Comparison of ENCODE assay signal across 8 mouse cellular contexts in genomic region chr7:19309884-19310641, GRCm38 (mm10). TPM values are rescaled to one million over a fixed set of nuclear protein-coding genes. Genes with fewer than 3 reads are reported as not detected.
DNase-seq lines count a peak whose midpoint lies in the region; ATAC-seq lines count a peak whose summit lies in the region.

Gene Fosb (minus strand): TSS chr7:19310051.

- H3K4me3 ChIP-seq in intestine, embryonic 14.5 days (ENCODE audit: low read depth, low read length): peak within 1 kb of the TSS; percentile 55

- peak; percentile 82 for ATAC-seq in intestine, embryonic 14.5 days (replicated peaks; ENCODE audit: low FRiP score, low TSS enrichment, low read depth)
- ATAC-seq in megakaryocyte progenitor cell, adult 5-6 weeks (replicated peaks; ENCODE audit: poor library complexity): peak; percentile 66

- intact Hi-C loops in gastrocnemius, postnatal 14 days (cut with DNase I; ENCODE audit: low total_unique reads): no loop called here
- intact Hi-C loops in left cerebral cortex, postnatal 10 days (cut with DNase I): no loop called here

- peaks cover 18% of the 10 kb centered on the region for H3K4me1 ChIP-seq in intestine, embryonic 14.5 days (replicated peaks; ENCODE audit: control insufficient read depth, insufficient read depth, low read length)

- peak within 1 kb of the TSS; percentile 41 for H3K9ac ChIP-seq in intestine, embryonic 14.5 days (ENCODE audit: low read length)

- peak within 1 kb of the TSS; percentile 100 for H3K4me2 ChIP-seq in intestine, embryonic 14.5 days (ENCODE audit: low read length)

- H3K27ac ChIP-seq in intestine, embryonic 14.5 days (ENCODE audit: low read depth): peak within 1 kb of the TSS; percentile 47

- no peaks in the 10 kb centered on the region for H3K36me3 ChIP-seq in intestine, embryonic 14.5 days (ENCODE audit: control insufficient read depth, insufficient read depth, low read length)

- peaks cover 5% of the 10 kb centered on the region; the same call in 1 of the 2 replicates for H3K9me3 ChIP-seq in intestine, embryonic 14.5 days (ENCODE audit: control insufficient read depth, low read length)

- DNase-seq in adrenal gland, adult 18-20 months (ENCODE audit: low spot score in 2 of 2): peak; percentile 91 to 95
- DNase-seq in embryo, embryonic 10.5 days (ENCODE audit: low spot score): peak; percentile 97
- peak; percentile 96 for DNase-seq in gastrocnemius, postnatal 14 days
- peak; percentile 98 for DNase-seq in intestine, embryonic 14.5 days (ENCODE audit: low spot score)
- DNase-seq in left cerebral cortex, postnatal 10 days (ENCODE audit: extremely low spot score in 1 of 2, low spot score in 2 of 2): peak; percentile 93 to 97
- peak; percentile 96 to 97 for DNase-seq in right cerebral cortex, postnatal 10 days (ENCODE audit: low spot score in 2 of 2)
- DNase-seq in urinary bladder, postnatal 14 days (ENCODE audit: low spot score): peak; percentile 95

- WGBS in intestine, embryonic 14.5 days: under 1% methylated on average over 49 of the region's 49 CpGs

- peaks cover 28% of the 10 kb centered on the region for H3K27me3 ChIP-seq in intestine, embryonic 14.5 days (replicated peaks; ENCODE audit: control insufficient read depth, insufficient read depth, low read length)

RNA-seq across cellular contexts. Expression of gene Fosb, which starts in this region (rescaled TPM):
- 10 to 100 TPM; 15.9 to 23.2 TPM for total RNA-seq in adrenal gland, adult 18-20 months (2021)
- total RNA-seq in gastrocnemius, postnatal 14 days (2021): under 1 TPM; 0.69 to 0.90 TPM
- 0.08 and 0.49 TPM in 2 replicates for polyA plus RNA-seq in intestine, embryonic 14.5 days (2014; fragmentation: Nextera tagmentation; extraction: Ambion mirVana)
- 1 to 10 TPM; 2.2 to 2.3 TPM for total RNA-seq in left cerebral cortex, postnatal 10 days (2021)
- total RNA-seq in megakaryocyte progenitor cell, adult 5-6 weeks (2015): 18.2 and 28.4 TPM in 2 replicates
- total RNA-seq in megakaryocyte progenitor cell, adult 5-6 weeks (2017): 12.7 and 13.2 TPM in 2 replicates

Comparison
In these comparisons a context has a peak if more than half of its experiments do, and no peak if none do; other contexts are left out.
1. Peak in every context shown above with its lines: DNase-seq, ATAC-seq, H3K4me3 ChIP-seq and H3K27ac ChIP-seq.
2. RNA of gene Fosb (total RNA-seq): 15.9 to 23.2 TPM in adrenal gland, adult 18-20 months and 12.7 to 28.4 TPM in megakaryocyte progenitor cell, adult 5-6 weeks; 2.2 to 2.3 TPM in left cerebral cortex, postnatal 10 days and 0.69 to 0.90 TPM in gastrocnemius, postnatal 14 days; every median in the first group is over 4 times any median in the second.
3. Peak in DNase-seq in gastrocnemius, postnatal 14 days; RNA of the gene not detected or under 1 TPM.
4. Peak in DNase-seq, ATAC-seq, H3K4me3 ChIP-seq, H3K27ac ChIP-seq, H3K9ac ChIP-seq and H3K4me2 ChIP-seq in intestine, embryonic 14.5 days; RNA of the gene not detected or under 1 TPM.